Mouse (Mus musculus) ES-E14 (cell line): ENCODE data around the gene Znrf3.

Experiments used
- MAFK ChIP-seq: IDR thresholded peaks from 2 replicates; pipeline ENCODE4 v1.6.1; 2014; ENCODE audit warnings: mild to moderate bottlenecking, low read depth, low read length, inconsistent platforms; ENCODE audit not compliant: insufficient read depth
- ZC3H11A ChIP-seq: IDR thresholded peaks from 2 replicates; pipeline ENCODE4 v1.6.1; 2012; ENCODE audit warnings: low read depth, mild to moderate bottlenecking, inconsistent platforms, low read length, borderline replicate concordance

- no peak for TF ChIP-seq MAFK
- no peak for TF ChIP-seq ZC3H11A
These were observed 191.1 kb downstream of the Znrf3 start for GRCm38 (mm10) chr11:5253528-5253927.
